Mouse (Mus musculus): Measurements from ENCODE around the gene Tm6sf1. TPM values are rescaled to one million over a fixed set of nuclear protein-coding genes. Genes with fewer than 3 reads are reported as not detected.

Tm6sf1 gene
- polyA plus RNA-seq, 1 experiment from 2014 or later = 11.2 TPM

GRCm38 (mm10) chr7:81874636-81875035, 15.8 kb downstream of the Tm6sf1 start:
- Histone ChIP-seq H3K36me3 (replicated peaks; ENCODE audit: control insufficient read depth, insufficient read depth, low read depth, low read length) (no peaks in the 10 kb centered on the region), H3K4me3 (ENCODE audit: low read depth, low read length) (no peak overlapping the region), H3K9ac (replicated peaks; ENCODE audit: low read length) (no peak overlapping the region), H3K27me3 (ENCODE audit: control insufficient read depth, insufficient read depth, low read length) (no peaks in the 10 kb centered on the region), H3K4me2 (ENCODE audit: low read depth, low read length) (no peak overlapping the region), H3K4me1 (ENCODE audit: control insufficient read depth, insufficient read depth, low read length) (no peaks in the 10 kb centered on the region), H3K27ac (replicated peaks; ENCODE audit: low read depth, low read length) (no peak overlapping the region), H3K9me3 (replicated peaks; ENCODE audit: control insufficient read depth, low read length) (no peaks in the 10 kb centered on the region)
- DNase-seq (ENCODE audit: low spot score) (no peak), ATAC-seq (replicated peaks; ENCODE audit: insufficient number of reproducible peaks, low FRiP score, low TSS enrichment, low read depth) (no peak)
- WGBS = 81% methylated on average over 6 of the region's 6 CpGs

GRCm38 (mm10) chr7:81875372-81875771, 16.6 kb downstream of the Tm6sf1 start:
- Histone ChIP-seq H3K27me3 (ENCODE audit: control insufficient read depth, insufficient read depth, low read length) (no peaks in the 10 kb centered on the region), H3K4me1 (ENCODE audit: control insufficient read depth, insufficient read depth, low read length) (no peaks in the 10 kb centered on the region), H3K27ac (replicated peaks; ENCODE audit: low read depth, low read length) (no peak overlapping the region), H3K4me3 (ENCODE audit: low read depth, low read length) (no peak overlapping the region), H3K36me3 (replicated peaks; ENCODE audit: control insufficient read depth, insufficient read depth, low read depth, low read length) (no peaks in the 10 kb centered on the region), H3K4me2 (ENCODE audit: low read depth, low read length) (no peak overlapping the region), H3K9me3 (replicated peaks; ENCODE audit: control insufficient read depth, low read length) (no peaks in the 10 kb centered on the region), H3K9ac (replicated peaks; ENCODE audit: low read length) (no peak overlapping the region)
- WGBS = 89% methylated on average over 9 of the region's 9 CpGs
- DNase-seq (ENCODE audit: low spot score) (no peak), ATAC-seq (replicated peaks; ENCODE audit: insufficient number of reproducible peaks, low FRiP score, low TSS enrichment, low read depth) (no peak)

- H3K4me2 ChIP-seq (ENCODE audit: low read depth, low read length) = no peak overlapping the region
- no peaks in the 10 kb centered on the region for H3K4me1 ChIP-seq (ENCODE audit: control insufficient read depth, insufficient read depth, low read length)
- no peak for ATAC-seq (replicated peaks; ENCODE audit: insufficient number of reproducible peaks, low FRiP score, low TSS enrichment, low read depth)
- DNase-seq (ENCODE audit: low spot score) = no peak
- H3K4me3 ChIP-seq (ENCODE audit: low read depth, low read length) = no peak overlapping the region
- H3K9ac ChIP-seq (replicated peaks; ENCODE audit: low read length) = no peak overlapping the region
- H3K27ac ChIP-seq (replicated peaks; ENCODE audit: low read depth, low read length) = no peak overlapping the region
- H3K9me3 ChIP-seq (replicated peaks; ENCODE audit: control insufficient read depth, low read length) = no peaks in the 10 kb centered on the region
- no peaks in the 10 kb centered on the region for H3K36me3 ChIP-seq (replicated peaks; ENCODE audit: control insufficient read depth, insufficient read depth, low read depth, low read length)
- H3K27me3 ChIP-seq (ENCODE audit: control insufficient read depth, insufficient read depth, low read length) = no peaks in the 10 kb centered on the region
- WGBS = 80% methylated on average over 5 of the region's 5 CpGs
Measured at GRCm38 (mm10) chr7:81880286-81880685, 21.5 kb downstream of the Tm6sf1 start.

GRCm38 (mm10) chr7:81880797-81881196, 22.0 kb downstream of the Tm6sf1 start:
- no peaks in the 10 kb centered on the region for H3K4me1 ChIP-seq (ENCODE audit: control insufficient read depth, insufficient read depth, low read length)
- 93% methylated on average over 4 of the region's 4 CpGs for WGBS
- no peak overlapping the region for H3K4me3 ChIP-seq (ENCODE audit: low read depth, low read length)
- ATAC-seq (replicated peaks; ENCODE audit: insufficient number of reproducible peaks, low FRiP score, low TSS enrichment, low read depth) (no peak), DNase-seq (ENCODE audit: low spot score) (no peak)
- H3K27me3 ChIP-seq (ENCODE audit: control insufficient read depth, insufficient read depth, low read length) = no peaks in the 10 kb centered on the region
- no peaks in the 10 kb centered on the region for H3K36me3 ChIP-seq (replicated peaks; ENCODE audit: control insufficient read depth, insufficient read depth, low read depth, low read length)
- no peak overlapping the region for H3K4me2 ChIP-seq (ENCODE audit: low read depth, low read length)
- no peak overlapping the region for H3K9ac ChIP-seq (replicated peaks; ENCODE audit: low read length)
- H3K9me3 ChIP-seq (replicated peaks; ENCODE audit: control insufficient read depth, low read length) = no peaks in the 10 kb centered on the region
- no peak overlapping the region for H3K27ac ChIP-seq (replicated peaks; ENCODE audit: low read depth, low read length)

- Histone ChIP-seq H3K27me3 (ENCODE audit: control insufficient read depth, insufficient read depth, low read length) (no peaks in the 10 kb centered on the region), H3K4me3 (ENCODE audit: low read depth, low read length) (no peak overlapping the region), H3K36me3 (replicated peaks; ENCODE audit: control insufficient read depth, insufficient read depth, low read depth, low read length) (no peaks in the 10 kb centered on the region), H3K27ac (replicated peaks; ENCODE audit: low read depth, low read length) (no peak overlapping the region), H3K9me3 (replicated peaks; ENCODE audit: control insufficient read depth, low read length) (no peaks in the 10 kb centered on the region), H3K4me1 (ENCODE audit: control insufficient read depth, insufficient read depth, low read length) (no peaks in the 10 kb centered on the region), H3K9ac (replicated peaks; ENCODE audit: low read length) (no peak overlapping the region), H3K4me2 (ENCODE audit: low read depth, low read length) (no peak overlapping the region)
- DNase-seq (ENCODE audit: low spot score) (no peak), ATAC-seq (replicated peaks; ENCODE audit: insufficient number of reproducible peaks, low FRiP score, low TSS enrichment, low read depth) (no peak)
- WGBS = 86% methylated on average over 3 of the region's 3 CpGs
Measured at GRCm38 (mm10) chr7:81881600-81881999, 22.8 kb downstream of the Tm6sf1 start.

- Histone ChIP-seq H3K36me3 (replicated peaks; ENCODE audit: control insufficient read depth, insufficient read depth, low read depth, low read length) (no peaks in the 10 kb centered on the region), H3K9me3 (replicated peaks; ENCODE audit: control insufficient read depth, low read length) (no peaks in the 10 kb centered on the region), H3K27me3 (ENCODE audit: control insufficient read depth, insufficient read depth, low read length) (no peaks in the 10 kb centered on the region), H3K4me3 (ENCODE audit: low read depth, low read length) (no peak overlapping the region), H3K4me2 (ENCODE audit: low read depth, low read length) (no peak overlapping the region), H3K4me1 (ENCODE audit: control insufficient read depth, insufficient read depth, low read length) (no peaks in the 10 kb centered on the region), H3K27ac (replicated peaks; ENCODE audit: low read depth, low read length) (no peak overlapping the region), H3K9ac (replicated peaks; ENCODE audit: low read length) (no peak overlapping the region)
- ATAC-seq (replicated peaks; ENCODE audit: insufficient number of reproducible peaks, low FRiP score, low TSS enrichment, low read depth) = no peak
- 85% methylated on average over 4 of the region's 4 CpGs for WGBS
- DNase-seq (ENCODE audit: low spot score) = no peak
Measured at GRCm38 (mm10) chr7:81885128-81885527, 26.3 kb downstream of the Tm6sf1 start.

GRCm38 (mm10) chr7:81899361-81899760, 40.6 kb downstream of the Tm6sf1 start:
- DNase-seq (ENCODE audit: low spot score) = no peak
- Histone ChIP-seq H3K4me3 (ENCODE audit: low read depth, low read length) (no peak overlapping the region), H3K27ac (replicated peaks; ENCODE audit: low read depth, low read length) (no peak overlapping the region), H3K9ac (replicated peaks; ENCODE audit: low read length) (no peak overlapping the region), H3K9me3 (replicated peaks; ENCODE audit: control insufficient read depth, low read length) (no peaks in the 10 kb centered on the region), H3K4me1 (ENCODE audit: control insufficient read depth, insufficient read depth, low read length) (no peaks in the 10 kb centered on the region), H3K4me2 (ENCODE audit: low read depth, low read length) (no peak overlapping the region), H3K36me3 (replicated peaks; ENCODE audit: control insufficient read depth, insufficient read depth, low read depth, low read length) (no peaks in the 10 kb centered on the region), H3K27me3 (ENCODE audit: control insufficient read depth, insufficient read depth, low read length) (no peaks in the 10 kb centered on the region)
- no peak for ATAC-seq (replicated peaks; ENCODE audit: insufficient number of reproducible peaks, low FRiP score, low TSS enrichment, low read depth)
- WGBS = 78% methylated on average over 11 of the region's 11 CpGs

GRCm38 (mm10) chr7:81904094-81904493, 45.3 kb downstream of the Tm6sf1 start:
- WGBS = 69% methylated on average over 4 of the region's 4 CpGs
- Histone ChIP-seq H3K27me3 (ENCODE audit: control insufficient read depth, insufficient read depth, low read length) (no peaks in the 10 kb centered on the region), H3K9me3 (replicated peaks; ENCODE audit: control insufficient read depth, low read length) (no peaks in the 10 kb centered on the region), H3K27ac (replicated peaks; ENCODE audit: low read depth, low read length) (no peak overlapping the region), H3K4me3 (ENCODE audit: low read depth, low read length) (no peak overlapping the region), H3K4me1 (ENCODE audit: control insufficient read depth, insufficient read depth, low read length) (no peaks in the 10 kb centered on the region), H3K4me2 (ENCODE audit: low read depth, low read length) (no peak overlapping the region), H3K36me3 (replicated peaks; ENCODE audit: control insufficient read depth, insufficient read depth, low read depth, low read length) (no peaks in the 10 kb centered on the region; the same call in 1 of the 2 replicates), H3K9ac (replicated peaks; ENCODE audit: low read length) (no peak overlapping the region)
- DNase-seq (ENCODE audit: low spot score) (no peak), ATAC-seq (replicated peaks; ENCODE audit: insufficient number of reproducible peaks, low FRiP score, low TSS enrichment, low read depth) (no peak)
